Mouse (Mus musculus): ENCODE data around the gene Olfml3. TPM values are rescaled to one million over a fixed set of nuclear protein-coding genes. Genes with fewer than 3 reads are reported as not detected.
A peak's percentile ranks its signal among the peaks of the same experiment; 100 is the strongest.

The Olfml3 gene
- total RNA-seq, 2 experiments from 2014 or later = 17.3 to 24.4 TPM

DNA sequence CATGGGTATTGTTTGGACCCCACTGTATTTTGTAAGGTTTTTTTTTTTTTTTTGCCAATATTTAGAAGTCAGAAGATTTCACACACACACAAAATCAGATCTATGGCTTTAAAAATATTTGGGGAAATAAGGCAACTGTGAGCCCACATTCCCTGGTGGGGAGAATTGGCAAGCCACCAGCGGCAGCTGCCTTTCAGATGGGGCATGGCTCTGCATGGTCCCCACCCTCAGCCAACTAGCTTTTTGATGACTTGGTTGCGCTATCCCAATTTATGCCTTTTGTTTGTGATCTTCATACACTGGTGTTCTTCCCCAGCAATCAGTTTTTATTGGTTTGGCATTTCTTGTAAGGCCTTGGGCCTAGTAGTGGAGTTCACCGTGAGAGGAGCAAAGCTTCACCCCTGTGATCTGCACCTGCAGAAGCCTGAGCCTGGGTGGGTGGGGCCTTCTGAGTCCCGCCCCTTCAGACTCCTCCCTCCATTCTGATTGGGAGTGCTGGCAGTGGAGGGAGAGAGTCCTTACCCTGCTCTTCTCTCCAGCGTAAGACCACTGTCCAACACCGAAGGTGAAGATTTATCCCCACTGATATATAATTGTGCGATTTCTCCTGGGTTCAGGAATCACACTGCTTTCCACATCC lies 23.4 kb downstream of the Olfml3 start:
- no peak for DNase-seq (ENCODE audit: low spot score in 2 of 2)

GRCm38 (mm10) chr3:103712196-103712595 lies 25.6 kb downstream of the Olfml3 start:
- DNase-seq (ENCODE audit: low spot score in 2 of 2) = no peak

DNA sequence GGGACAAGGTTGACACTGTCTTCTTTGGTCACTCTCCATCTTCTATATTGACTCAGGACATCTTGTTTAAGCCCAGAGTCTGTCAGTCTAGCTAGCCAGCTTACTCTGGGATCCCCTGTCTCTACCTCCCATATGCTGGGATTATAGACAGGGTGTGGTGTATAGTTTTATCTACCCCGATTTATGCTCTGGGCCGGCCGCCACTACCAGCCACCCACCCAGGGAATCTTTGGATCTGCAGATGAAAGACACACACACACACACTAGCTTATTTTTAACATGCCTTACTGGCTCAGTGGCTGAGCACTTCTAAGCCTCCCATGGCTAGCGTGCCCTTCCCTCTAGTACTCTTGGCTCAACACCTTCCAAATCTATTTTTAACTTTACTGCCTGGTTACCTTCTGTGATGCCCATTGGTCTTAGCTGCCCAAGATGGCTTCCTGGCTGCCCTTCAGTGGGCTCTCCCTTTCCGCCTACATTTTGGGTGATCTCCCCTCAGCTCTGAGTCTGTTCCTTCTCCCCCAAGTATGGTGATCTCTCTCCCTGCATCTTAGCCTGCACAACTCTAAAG lies 28.2 kb downstream of the Olfml3 start:
- no peak for DNase-seq (ENCODE audit: low spot score in 2 of 2)

DNA sequence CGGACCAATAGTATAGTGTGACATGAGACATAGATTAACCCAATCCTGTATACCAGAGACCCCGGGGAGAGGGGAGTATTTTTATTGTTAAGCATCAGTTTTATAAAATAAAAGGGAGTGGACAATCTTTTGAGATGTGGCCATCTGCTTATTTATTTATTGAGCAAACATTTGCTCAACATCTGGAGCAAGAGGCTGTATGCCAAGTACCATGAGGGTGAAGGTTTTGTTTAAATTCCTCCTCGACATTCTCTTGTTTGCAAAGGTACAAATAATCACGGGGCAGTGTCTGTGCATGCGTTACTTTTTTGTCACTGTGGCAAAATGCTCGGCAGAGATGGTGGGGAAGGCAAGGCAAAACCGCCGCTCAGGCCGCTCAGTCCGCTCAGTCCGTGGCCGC lies 32.4 kb downstream of the Olfml3 start:
- no peak for DNase-seq (ENCODE audit: low spot score in 2 of 2)

DNA sequence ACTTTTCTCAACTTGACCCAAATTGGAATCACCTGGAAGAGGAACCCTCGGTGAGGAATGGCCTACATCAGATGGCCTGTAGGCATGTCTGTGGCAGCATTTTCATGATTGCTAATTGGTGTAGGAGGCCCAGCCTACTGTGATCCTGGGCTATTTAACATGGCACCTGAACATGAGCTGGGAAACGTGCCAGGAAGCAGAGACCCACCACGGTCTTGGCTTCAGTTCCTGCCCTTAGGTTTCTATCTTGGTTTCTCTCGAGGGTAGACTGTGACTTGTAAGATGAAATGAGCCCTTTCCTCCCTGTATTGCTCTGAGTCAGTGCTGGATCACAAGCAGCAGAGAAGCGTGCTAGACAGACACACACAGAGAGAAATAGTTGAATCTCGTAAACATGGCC lies 33.1 kb downstream of the Olfml3 start:
- DNase-seq (ENCODE audit: low spot score in 2 of 2) = no peak

DNA sequence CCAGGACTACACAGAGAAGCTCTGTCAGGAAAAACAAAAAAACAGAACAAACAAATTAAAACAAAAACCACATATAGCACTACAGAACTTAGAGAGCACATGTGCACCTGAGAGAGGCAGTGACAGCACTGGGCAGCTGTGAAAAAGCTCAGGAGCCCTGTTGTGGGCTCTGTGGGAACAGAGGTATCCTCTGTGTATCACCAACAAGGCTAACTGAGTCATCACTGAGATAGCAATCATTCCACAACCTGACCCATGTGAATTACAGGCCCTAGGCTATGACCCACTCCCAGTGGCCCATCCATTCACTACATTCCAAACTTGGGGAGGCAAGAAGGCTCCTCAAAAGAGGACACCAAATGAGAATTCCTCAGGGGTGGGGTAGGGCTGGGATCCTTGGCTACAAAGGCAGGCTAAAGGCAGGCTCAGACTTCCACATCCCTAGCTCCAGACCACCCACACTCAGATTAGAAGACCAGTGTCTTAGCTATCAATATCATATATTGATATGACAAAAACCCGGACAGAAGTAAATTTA lies 41.3 kb downstream of the Olfml3 start:
- DNase-seq (ENCODE audit: low spot score in 2 of 2) = no peak

GRCm38 (mm10) chr3:103695556-103695955 lies 42.2 kb downstream of the Olfml3 start:
- DNase-seq (ENCODE audit: low spot score in 2 of 2) = no peak

GRCm38 (mm10) chr3:103690506-103690905 lies 47.3 kb downstream of the Olfml3 start:
- no peak for DNase-seq (ENCODE audit: low spot score in 2 of 2)

DNA sequence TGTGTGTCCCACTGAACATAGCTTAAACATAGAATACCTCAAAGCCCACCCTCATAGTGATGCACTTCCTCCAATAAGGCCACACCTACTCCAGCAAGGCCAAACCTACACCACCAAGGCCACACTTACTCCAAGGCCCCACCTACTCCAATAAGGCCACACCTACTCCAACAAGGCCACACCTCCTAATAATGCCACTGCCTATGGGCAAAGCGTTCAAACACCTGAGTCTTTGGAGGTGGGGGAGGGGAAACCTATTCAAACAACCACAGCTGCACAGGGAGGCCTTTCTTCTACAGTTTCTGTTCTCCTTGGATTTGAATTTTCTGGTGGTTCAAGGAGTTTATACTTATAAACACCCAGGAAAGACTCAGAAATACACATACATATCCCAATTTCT lies 48.8 kb downstream of the Olfml3 start:
- no peak for DNase-seq (ENCODE audit: low spot score in 2 of 2)

GRCm38 (mm10) chr3:103683966-103684319 lies 53.9 kb downstream of the Olfml3 start:
- no peak for DNase-seq (ENCODE audit: low spot score in 2 of 2)

DNA sequence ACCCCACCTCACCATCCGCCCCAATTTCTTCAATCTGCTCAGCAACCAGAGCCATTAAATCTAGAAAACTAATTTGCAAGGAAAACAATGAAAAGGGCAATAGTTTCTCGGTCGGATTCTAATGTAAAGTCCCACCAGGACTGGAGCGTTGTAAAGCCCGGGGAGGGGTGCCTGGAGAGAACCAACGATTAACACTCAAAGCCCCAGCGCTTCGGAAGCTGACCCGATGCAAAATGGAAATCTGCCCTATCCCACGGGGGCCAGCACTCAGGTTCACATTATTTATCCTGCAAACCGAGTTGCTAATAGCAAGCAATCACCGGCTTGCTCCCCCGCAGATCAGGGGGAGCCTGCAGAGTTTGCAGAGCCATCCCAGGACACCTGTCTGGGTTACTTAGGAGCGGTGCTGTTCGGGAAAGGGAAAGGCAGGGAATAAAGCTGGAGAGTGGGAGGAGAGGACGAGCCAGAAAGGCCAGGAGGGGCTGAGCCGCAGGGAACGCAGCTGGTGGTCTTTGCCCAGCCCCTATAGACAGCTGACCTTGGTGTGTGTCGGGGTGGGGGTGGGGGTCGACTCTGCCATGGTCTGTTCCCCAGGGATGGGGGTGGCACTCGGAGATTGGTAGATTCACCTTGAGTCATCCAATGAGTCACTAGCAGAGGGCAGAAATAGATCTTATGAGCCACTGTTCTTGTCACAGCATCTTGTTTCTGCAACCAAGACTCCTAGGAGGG lies 54.4 kb downstream of the Olfml3 start:
- DNase-seq (ENCODE audit: low spot score in 2 of 2) = peak in 1 of 2 experiments; percentile 12

DNA sequence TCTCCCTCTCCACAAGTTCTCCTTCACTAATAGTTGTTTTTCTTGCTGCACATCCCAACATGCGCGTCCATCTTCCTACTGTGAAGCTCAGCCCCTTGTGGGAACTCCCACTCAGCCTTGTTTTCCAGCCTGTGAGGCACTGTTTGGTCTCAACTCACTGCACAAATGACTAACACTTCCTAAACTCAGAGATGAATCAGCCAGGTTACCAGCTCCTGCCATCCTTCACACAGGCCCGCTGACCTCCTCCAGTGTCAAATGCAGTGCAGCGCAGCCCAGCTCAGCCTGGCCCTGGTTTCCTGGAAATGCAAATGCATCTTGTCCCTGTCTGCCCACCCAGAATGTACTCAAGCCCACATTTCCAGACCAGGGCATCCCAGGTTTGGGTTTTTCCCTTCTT lies 55.3 kb downstream of the Olfml3 start:
- peak in 1 of 2 experiments; percentile 15 for DNase-seq (ENCODE audit: low spot score in 2 of 2)

GRCm38 (mm10) chr3:103678811-103679210 lies 59.0 kb downstream of the Olfml3 start:
- DNase-seq (ENCODE audit: low spot score in 2 of 2) = no peak

- no peak for DNase-seq (ENCODE audit: low spot score in 2 of 2)
These were observed 65.1 kb downstream of the Olfml3 start for GRCm38 (mm10) chr3:103672716-103673115.

Other genes with a start within 250 kb of the Olfml3 start
- gene Syt6, start 162.8 kb downstream of the Olfml3 start, total RNA-seq (2021) = not detected
- 1 to 10 TPM in 1 of 2 experiments, not detected in 1; 1.8 TPM for gene Atg4a-ps, start 91.9 kb downstream of the Olfml3 start, total RNA-seq (2021)
- gene Gm10964, start 1.4 kb upstream of the Olfml3 start, total RNA-seq (2021) = not detected
- 100 to 1,000 TPM; 122 to 141 TPM for gene Hipk1, start 53.6 kb upstream of the Olfml3 start, total RNA-seq (2021)
- gene Dclre1b, start 71.4 kb upstream of the Olfml3 start, total RNA-seq (2021) = 10 to 100 TPM; 11.7 to 14.1 TPM
- gene Ap4b1, start 71.5 kb upstream of the Olfml3 start, total RNA-seq (2021) = 10 to 100 TPM; 13.4 to 15.5 TPM
- gene Gm43064, start 71.6 kb upstream of the Olfml3 start, total RNA-seq (2021) = under 1 TPM; 0.13 to 0.43 TPM
- gene Bcl2l15, start 94.6 kb upstream of the Olfml3 start, total RNA-seq (2021) = not detected
- gene Ptpn22, start 121.8 kb upstream of the Olfml3 start, total RNA-seq (2021) = 1 to 10 TPM; 1.6 to 2.3 TPM
- 10 to 100 TPM; 13.4 to 18.7 TPM for gene Rsbn1, start 176.1 kb upstream of the Olfml3 start, total RNA-seq (2021)
- 10 to 100 TPM; 15.8 to 17.4 TPM for gene Phtf1, start 230.1 kb upstream of the Olfml3 start, total RNA-seq (2021)

Measured in adrenal gland, adult 18-20 months (tissue).